Mouse (Mus musculus) C2C12 (cell line): ENCODE results near the gene Banp. TPM values are rescaled to one million over a fixed set of nuclear protein-coding genes. Genes with fewer than 3 reads are reported as not detected.

Experiments used
- H3K27me3 ChIP-seq: one replicate; pipeline ENCODE4 v1.6.1; 2011; ENCODE audit not compliant: control insufficient read depth, insufficient read depth, insufficient read length
- H3K36me3 ChIP-seq: one replicate; pipeline ENCODE4 v1.6.1; 2011; ENCODE audit not compliant: control insufficient read depth, insufficient read depth
- H3K4me3 ChIP-seq: one replicate; pipeline ENCODE4 v1.5.1; 2011; ENCODE audit warnings: mild to moderate bottlenecking, control low read depth; ENCODE audit not compliant: poor library complexity, insufficient read depth, severe bottlenecking
- H3K79me2 ChIP-seq: one replicate; pipeline ENCODE4 v1.6.1; 2011; ENCODE audit not compliant: control insufficient read depth, insufficient read depth
- H3K79me3 ChIP-seq: one replicate; pipeline ENCODE4 v1.6.1; 2011; ENCODE audit warnings: low read depth, control low read depth
- H3ac ChIP-seq: one replicate; pipeline ENCODE3; 2011; ENCODE audit warnings: low read depth; ENCODE audit not compliant: control insufficient read depth, insufficient read length
- CEBPB ChIP-seq: IDR thresholded peaks from one replicate; pipeline ENCODE4 v1.6.1; 2011; ENCODE audit warnings: low read depth, mild to moderate bottlenecking, control low read depth, moderate library complexity
- CTCF ChIP-seq: IDR thresholded peaks from one replicate; pipeline ENCODE4 v1.5.1; 2011; ENCODE audit not compliant: control insufficient read depth, insufficient read depth, insufficient read length
- FOSL1 ChIP-seq: IDR thresholded peaks from one replicate; pipeline ENCODE4 v1.8.0; 2011; ENCODE audit warnings: mild to moderate bottlenecking, low read length; ENCODE audit not compliant: poor library complexity, insufficient read depth, severe bottlenecking
- MAX ChIP-seq: IDR thresholded peaks from one replicate; pipeline ENCODE4 v1.6.1; 2011; ENCODE audit warnings: mild to moderate bottlenecking, control low read depth
- MYOD1 ChIP-seq: IDR thresholded peaks from one replicate; pipeline ENCODE4 v1.6.1; 2011; ENCODE audit warnings: low read depth; ENCODE audit not compliant: control insufficient read depth, insufficient read length
- MYOG ChIP-seq: IDR thresholded peaks from one replicate; pipeline ENCODE4 v1.6.1; 2011; ENCODE audit not compliant: control insufficient read depth, insufficient read length; ENCODE audit errors: extremely low read depth
- USF1 ChIP-seq: IDR thresholded peaks from one replicate; pipeline ENCODE4 v1.6.1; 2011; ENCODE audit warnings: low read depth, mild to moderate bottlenecking, control low read depth, moderate library complexity
- polyA plus RNA-seq: library from polyadenylated mRNA; unstranded; fragments of >200 nt; fragmentation: generic; extraction: Trizol; gene quantifications from one replicate; pipeline ENCODE4 v1.2.1, GENCODE M21; 2012; ENCODE audit warnings: missing spikeins

Gene Banp
- polyA plus RNA-seq, 1 experiment: 25.9 TPM

DNA sequence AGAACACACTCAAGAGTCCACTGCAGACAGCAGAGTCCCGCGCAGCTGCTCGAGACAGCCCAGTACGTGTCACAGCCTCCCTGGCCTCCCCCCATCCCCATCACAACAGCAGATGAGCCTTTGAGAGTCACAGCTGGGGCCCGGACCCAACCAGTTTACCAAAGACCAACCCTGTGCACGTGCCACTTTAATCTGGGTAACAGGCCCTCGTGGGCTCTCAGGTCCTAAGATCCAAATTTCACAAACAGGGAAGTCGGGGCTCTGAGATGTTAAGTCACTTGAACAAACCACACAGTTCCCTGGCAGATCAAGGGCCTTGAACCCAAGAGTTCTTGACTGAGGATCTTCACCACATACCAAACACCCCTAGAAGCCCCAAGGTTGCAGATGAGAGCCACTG, 28.0 kb upstream of the Banp start:
- Histone ChIP-seq H3K36me3 (no peaks in the 10 kb centered on the region), H3K4me3 (no peak overlapping the region), H3K79me2 (no peaks in the 10 kb centered on the region), H3K27me3 (peaks cover 5% of the 10 kb centered on the region), H3ac (no peak overlapping the region), H3K79me3 (no peaks in the 10 kb centered on the region)
- TF ChIP-seq MAX: no peak
- TF ChIP-seq CEBPB: no peak
- no peak for TF ChIP-seq CTCF
- no peak for TF ChIP-seq MYOD1
- no peak for TF ChIP-seq FOSL1
- TF ChIP-seq USF1: no peak
- no peak for TF ChIP-seq MYOG

DNA sequence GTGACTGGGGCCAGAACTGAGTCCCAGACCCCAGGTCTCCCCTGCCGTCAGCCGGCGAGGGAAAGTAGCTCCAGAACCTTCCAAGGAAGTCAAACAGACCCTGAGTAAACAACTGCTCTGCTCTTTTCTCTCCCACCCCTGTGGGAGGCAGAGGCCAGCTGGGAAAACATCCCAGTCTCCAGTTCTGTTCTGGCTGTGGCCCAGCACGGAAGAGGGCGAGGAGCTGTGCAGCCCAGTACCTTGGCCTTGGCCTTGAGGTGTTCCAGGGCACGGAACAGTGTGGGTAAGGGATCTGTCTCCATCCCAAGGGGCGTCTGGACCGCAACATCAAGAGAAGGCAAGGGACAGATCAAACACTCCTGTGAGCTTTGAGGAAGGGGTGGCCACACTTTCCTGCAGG, 27.4 kb upstream of the Banp start:
- Histone ChIP-seq H3K27me3 (peaks cover 5% of the 10 kb centered on the region), H3K36me3 (no peaks in the 10 kb centered on the region), H3K79me2 (no peaks in the 10 kb centered on the region), H3ac (no peak overlapping the region), H3K79me3 (no peaks in the 10 kb centered on the region), H3K4me3 (no peak overlapping the region)
- TF ChIP-seq MYOD1: no peak
- no peak for TF ChIP-seq MYOG
- no peak for TF ChIP-seq MAX
- TF ChIP-seq CTCF: no peak

DNA sequence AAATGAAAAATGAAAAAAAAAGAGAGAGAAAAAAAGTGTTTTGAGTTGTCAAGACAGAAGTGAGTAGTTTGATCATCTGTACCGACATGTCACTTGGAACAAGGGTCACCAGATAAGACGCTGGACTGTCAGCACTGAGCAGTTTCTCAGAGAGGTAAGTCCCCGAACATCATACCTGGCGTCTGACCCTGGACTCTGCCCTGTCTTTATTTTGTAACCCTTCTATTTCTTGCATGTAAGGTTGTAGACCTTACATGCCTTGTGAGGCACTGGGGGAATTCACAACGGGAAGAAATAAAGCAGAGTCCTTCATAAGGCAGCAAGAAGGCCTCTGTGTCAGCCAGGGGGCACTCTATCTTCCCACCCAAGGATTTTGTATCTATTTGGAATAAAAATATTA, 24.9 kb upstream of the Banp start:
- no peaks in the 10 kb centered on the region for H3K79me3 ChIP-seq
- H3ac ChIP-seq: no peak overlapping the region
- no peaks in the 10 kb centered on the region for H3K27me3 ChIP-seq
- H3K79me2 ChIP-seq: no peaks in the 10 kb centered on the region
- TF ChIP-seq MYOG (no peak), FOSL1 (no peak)
- no peak overlapping the region for H3K4me3 ChIP-seq
- H3K36me3 ChIP-seq: no peaks in the 10 kb centered on the region

DNA sequence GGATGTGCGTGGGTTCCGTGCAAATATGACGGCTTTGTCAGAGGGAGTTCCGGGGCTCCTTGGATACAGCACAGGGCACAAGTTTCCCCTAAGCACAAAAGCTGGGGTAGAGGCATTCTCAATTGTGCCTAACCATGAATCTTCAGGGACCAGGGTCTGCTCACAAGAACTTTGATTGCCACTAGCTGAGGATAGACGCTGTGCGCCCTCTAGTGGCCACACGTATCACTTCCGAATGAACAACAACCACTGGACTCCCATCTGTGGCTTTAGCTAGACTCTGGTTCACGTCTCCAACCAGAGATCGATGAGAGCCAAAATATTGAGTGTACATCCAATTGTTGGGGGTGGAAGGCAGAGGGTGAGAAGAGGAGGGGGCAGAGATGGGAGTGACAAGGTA, 23.9 kb upstream of the Banp start:
- no peaks in the 10 kb centered on the region for H3K79me2 ChIP-seq
- TF ChIP-seq CEBPB (no peak), CTCF (peak; percentile 42)
- H3K27me3 ChIP-seq: no peaks in the 10 kb centered on the region
- no peaks in the 10 kb centered on the region for H3K79me3 ChIP-seq
- no peak overlapping the region for H3ac ChIP-seq
- no peaks in the 10 kb centered on the region for H3K36me3 ChIP-seq
- H3K4me3 ChIP-seq: no peak overlapping the region

DNA sequence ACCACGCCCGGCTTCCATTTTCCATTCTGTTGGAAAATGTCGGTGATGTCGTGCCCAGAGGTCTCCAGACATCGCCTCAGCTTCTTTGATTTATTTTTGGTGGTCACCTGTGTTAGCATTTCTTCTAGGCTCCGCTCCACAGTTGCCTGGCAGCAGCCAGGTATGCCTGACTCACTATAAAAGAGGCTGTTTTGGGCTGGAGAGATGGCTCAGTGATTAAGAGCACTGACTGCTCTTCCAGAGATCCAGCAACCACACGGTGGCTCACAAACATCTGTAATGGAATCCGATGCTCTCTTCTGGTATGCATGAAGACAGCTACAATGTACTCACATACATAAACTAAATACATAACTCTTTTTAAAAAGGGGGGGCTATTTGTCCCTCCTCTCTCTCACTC, 23.3 kb upstream of the Banp start:
- no peak for TF ChIP-seq USF1
- TF ChIP-seq MYOD1: no peak
- no peak for TF ChIP-seq CEBPB
- no peak for TF ChIP-seq MAX
- no peak for TF ChIP-seq CTCF
- no peak for TF ChIP-seq MYOG
- no peak for TF ChIP-seq FOSL1
- H3ac ChIP-seq: no peak overlapping the region

DNA sequence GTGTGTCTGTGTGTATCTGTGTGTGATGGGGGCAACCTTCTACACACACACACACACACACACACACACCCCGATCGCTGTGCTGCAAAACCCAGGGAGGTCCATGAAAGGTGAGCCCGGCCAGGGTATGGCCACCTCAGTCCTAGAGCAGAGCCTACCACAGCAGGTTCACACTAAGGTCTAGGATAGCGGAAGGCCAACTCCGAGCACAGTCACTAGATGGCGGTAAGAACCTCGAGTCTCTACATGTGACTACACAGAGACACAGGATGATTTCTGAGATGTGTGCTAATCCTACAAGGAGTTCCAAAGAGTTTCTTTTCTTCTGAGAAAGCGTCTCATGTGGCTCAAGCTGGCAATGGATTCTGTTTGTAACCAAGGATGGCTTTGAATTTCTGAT, 22.2 kb upstream of the Banp start:
- H3K79me2 ChIP-seq: no peaks in the 10 kb centered on the region
- no peaks in the 10 kb centered on the region for H3K36me3 ChIP-seq
- no peaks in the 10 kb centered on the region for H3K79me3 ChIP-seq
- H3ac ChIP-seq: no peak overlapping the region
- H3K4me3 ChIP-seq: no peak overlapping the region
- no peaks in the 10 kb centered on the region for H3K27me3 ChIP-seq
- TF ChIP-seq MYOD1 (no peak), CTCF (peak; percentile 36)

More for the DNA sequence above, 23.3 kb upstream of the Banp start:
- no peaks in the 10 kb centered on the region for H3K36me3 ChIP-seq
- no peak overlapping the region for H3K4me3 ChIP-seq
- H3K27me3 ChIP-seq: no peaks in the 10 kb centered on the region
- H3K79me3 ChIP-seq: no peaks in the 10 kb centered on the region
- H3K79me2 ChIP-seq: no peaks in the 10 kb centered on the region

DNA sequence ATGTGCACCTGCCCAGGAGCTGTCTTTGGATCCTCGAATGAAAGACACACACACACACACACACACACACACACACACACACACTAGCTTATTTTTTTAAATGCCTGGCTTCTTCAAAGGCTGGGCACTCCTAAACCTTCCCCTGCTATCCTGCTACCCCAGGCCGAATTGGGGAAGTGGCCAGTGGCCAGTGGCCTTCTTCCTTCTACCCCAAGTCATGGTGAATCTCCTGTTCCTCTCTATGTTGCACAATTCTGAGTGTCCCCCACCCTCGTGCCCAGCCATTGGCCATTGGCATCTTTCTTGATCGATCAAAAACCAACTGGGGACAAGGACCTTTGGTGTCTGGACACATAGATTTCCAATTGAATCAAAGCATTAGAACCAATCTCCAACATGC, 19.5 kb upstream of the Banp start:
- Histone ChIP-seq H3K4me3 (no peak overlapping the region), H3K79me3 (no peaks in the 10 kb centered on the region), H3K36me3 (no peaks in the 10 kb centered on the region), H3K27me3 (no peaks in the 10 kb centered on the region), H3K79me2 (no peaks in the 10 kb centered on the region), H3ac (no peak overlapping the region)
- no peak for TF ChIP-seq USF1
- no peak for TF ChIP-seq CTCF
- TF ChIP-seq MYOD1: no peak
- TF ChIP-seq FOSL1: no peak
- TF ChIP-seq MYOG: no peak
- TF ChIP-seq MAX: no peak
- no peak for TF ChIP-seq CEBPB
